In the genomic region with DNA sequence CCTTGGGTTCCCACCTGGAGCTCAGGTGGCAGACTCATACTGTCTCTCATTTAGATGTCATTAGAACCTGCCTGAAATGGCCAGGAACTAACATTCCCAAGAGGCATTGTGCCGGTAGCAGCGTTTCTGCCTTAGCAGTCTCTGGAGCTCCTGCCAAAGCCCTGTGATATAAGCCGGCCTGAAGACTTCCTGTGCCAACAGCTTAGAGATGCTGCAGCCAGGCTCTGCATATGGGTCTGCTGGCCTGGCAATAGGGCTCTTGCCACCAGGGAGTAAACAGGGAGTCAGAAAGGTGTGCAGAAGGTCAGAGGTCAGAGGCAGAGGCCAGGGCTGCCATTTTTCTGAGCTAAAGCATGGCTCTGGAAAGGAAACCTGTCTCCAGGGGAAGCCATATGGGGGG, we compare ENCODE assay signal across 13 mouse cellular contexts. TPM values are rescaled to one million over a fixed set of nuclear protein-coding genes. Genes with fewer than 3 reads are reported as not detected.
DNase-seq lines count a peak whose midpoint lies in the region; ATAC-seq lines count a peak whose summit lies in the region.
"Had no signal": no experiment of that assay in that cellular context is flagged by ENCODE, and none has a peak within 500 bp of the region (broad histone marks: within the 10 kb centered on the region; RNA-seq: fewer than 3 reads in every experiment).

No protein-coding gene starts in this region.

- DNase-seq in kidney, postnatal 36 days: peak; percentile 11 to 23
- DNase-seq in kidney, adult 9 months: no peak
- DNase-seq in cerebellum, adult 11-12 months: peak; percentile 78
- DNase-seq in cerebellum, postnatal 36 days: peak; percentile 65 to 68
- no peak for DNase-seq in spleen, postnatal 10 days (ENCODE audit: low spot score in 2 of 2)
- DNase-seq: forebrain, postnatal 0 days; right cerebral cortex, adult 18-20 months had no signal

- WGBS in heart, embryonic 13.5 days: 48% methylated on average over 3 of the region's 3 CpGs
- WGBS in heart, embryonic 11.5 days (ENCODE audit: insufficient replicate concordance): 54% methylated on average over 3 of the region's 3 CpGs

- no peaks in the 10 kb centered on the region for H3K36me3 ChIP-seq in heart, embryonic 13.5 days
- no peaks in the 10 kb centered on the region for H3K36me3 ChIP-seq in heart, embryonic 11.5 days (ENCODE audit: control insufficient read depth, insufficient read depth, low read length)
- H3K36me3 ChIP-seq: embryonic facial prominence, embryonic 13.5 days had no signal

- H3K27ac ChIP-seq in heart, embryonic 13.5 days (replicated peaks): peak overlapping the region; percentile 80
- no peak overlapping the region for H3K27ac ChIP-seq in heart, embryonic 11.5 days (ENCODE audit: low read depth, low read length)

- peaks cover 56% of the 10 kb centered on the region for H3K4me1 ChIP-seq in heart, embryonic 13.5 days
- H3K4me1 ChIP-seq in heart, embryonic 11.5 days (ENCODE audit: control insufficient read depth, insufficient read depth, low read length): peaks cover 36% of the 10 kb centered on the region

- H3K27me3 ChIP-seq in heart, embryonic 13.5 days (replicated peaks): no peaks in the 10 kb centered on the region
- H3K27me3 ChIP-seq in heart, embryonic 11.5 days (ENCODE audit: control insufficient read depth, insufficient read depth, low read length): no peaks in the 10 kb centered on the region
- H3K27me3 ChIP-seq: CH12.LX; embryonic facial prominence, embryonic 13.5 days had no signal

- no peak for ATAC-seq in heart, embryonic 13.5 days (ENCODE audit: extremely low read depth, insufficient number of reproducible peaks, low FRiP score, low TSS enrichment)
- no peak for ATAC-seq in heart, embryonic 11.5 days (replicated peaks; ENCODE audit: insufficient number of reproducible peaks, low FRiP score, low TSS enrichment)
- no peak for ATAC-seq in granulocyte monocyte progenitor cell, adult 5-6 weeks (replicated peaks; ENCODE audit: poor library complexity, severe bottlenecking)
- ATAC-seq: forebrain, postnatal 0 days had no signal

- no peak overlapping the region for H3K4me2 ChIP-seq in heart, embryonic 13.5 days
- H3K4me2 ChIP-seq in heart, embryonic 11.5 days: no peak overlapping the region
- H3K4me2 ChIP-seq: embryonic facial prominence, embryonic 13.5 days had no signal

- H3K9ac ChIP-seq in heart, embryonic 13.5 days: no peak overlapping the region
- H3K9ac ChIP-seq in heart, embryonic 11.5 days (ENCODE audit: low read depth, low read length): no peak overlapping the region
- H3K9ac ChIP-seq: forebrain, postnatal 0 days had no signal

- H3K4me3 ChIP-seq in heart, embryonic 13.5 days: no peak overlapping the region
- no peak overlapping the region for H3K4me3 ChIP-seq in heart, embryonic 11.5 days (ENCODE audit: low read depth, low read length)
- H3K4me3 ChIP-seq: embryonic facial prominence, embryonic 13.5 days; megakaryocyte, embryonic 14.5 days had no signal

- no peaks in the 10 kb centered on the region for H3K9me3 ChIP-seq in heart, embryonic 13.5 days
- no peaks in the 10 kb centered on the region for H3K9me3 ChIP-seq in heart, embryonic 11.5 days (replicated peaks; ENCODE audit: control insufficient read depth, low read length)
- H3K9me3 ChIP-seq: embryonic facial prominence, embryonic 13.5 days; megakaryocyte, embryonic 14.5 days had no signal

RNA-seq across cellular contexts. Expression of a gene that starts 33.2 kb away (rescaled TPM):
- polyA plus RNA-seq in heart, embryonic 13.5 days (2015; fragmentation: Nextera tagmentation; extraction: Ambion mirVana): 10.4 and 11.0 TPM in 2 replicates
- polyA plus RNA-seq in heart, embryonic 11.5 days (2014; fragmentation: Nextera tagmentation; extraction: Ambion mirVana): 14.6 and 15.4 TPM in 2 replicates
- not detected in 2 replicates for total RNA-seq in granulocyte monocyte progenitor cell, adult 5-6 weeks (2014; fragmentation: Nextera tagmentation)
- 0.13 TPM in 1 of 2 replicates, not detected in the other for total RNA-seq in granulocyte monocyte progenitor cell, adult 5-6 weeks (2017)

RNA-seq across cellular contexts. Expression of a gene that starts 51.2 kb away (rescaled TPM):
- 55.4 and 59.0 TPM in 2 replicates for polyA plus RNA-seq in heart, embryonic 13.5 days (2015; fragmentation: Nextera tagmentation; extraction: Ambion mirVana)
- 34.3 and 47.8 TPM in 2 replicates for polyA plus RNA-seq in heart, embryonic 11.5 days (2014; fragmentation: Nextera tagmentation; extraction: Ambion mirVana)
- 0.92 and 1.6 TPM in 2 replicates for total RNA-seq in granulocyte monocyte progenitor cell, adult 5-6 weeks (2014; fragmentation: Nextera tagmentation)
- 1.3 TPM in 2 replicates for total RNA-seq in granulocyte monocyte progenitor cell, adult 5-6 weeks (2017)

Comparison
In these comparisons a context has a peak if more than half of its experiments do, and no peak if none do; other contexts are left out.
1. DNase-seq: peak in kidney, postnatal 36 days (2 of 2), cerebellum, adult 11-12 months (single experiment) and cerebellum, postnatal 36 days (2 of 2); none in kidney, adult 9 months (single experiment) and spleen, postnatal 10 days (0 of 2).